ENCODE assay signal across 12 mouse cellular contexts in the genomic region with DNA sequence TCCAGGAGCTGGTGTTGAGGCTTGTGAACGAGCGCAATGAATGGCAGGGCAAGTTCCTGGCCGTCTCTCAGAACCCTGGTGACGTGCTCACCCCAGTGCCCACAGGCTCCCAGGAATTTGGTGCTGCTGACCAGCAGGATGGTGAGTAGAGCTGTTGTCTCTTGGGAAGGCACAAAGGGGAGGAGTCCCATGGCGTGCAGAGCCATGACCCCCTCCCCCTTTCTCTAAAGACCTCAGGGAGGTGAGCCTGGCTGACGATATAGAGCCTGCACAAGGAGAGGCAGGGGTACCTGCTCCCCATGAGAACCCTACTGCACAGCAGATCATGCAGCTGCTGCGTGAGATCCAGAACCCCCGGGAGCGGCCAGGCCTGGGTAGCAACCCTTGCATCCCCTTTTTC.
"Had no signal": no experiment of that assay in that cellular context is flagged by ENCODE, and none has a peak within 500 bp of the region (broad histone marks: within the 10 kb centered on the region; RNA-seq: fewer than 3 reads in every experiment).

No protein-coding gene starts in this region.

- H3K4me2 ChIP-seq: liver, embryonic 11.5 days; lung, embryonic 14.5 days; neural tube, embryonic 13.5 days had no signal

- DNase-seq: kidney, postnatal 10 days; kidney, postnatal 4 days; lung, embryonic 14.5 days; lung, postnatal 10 days; lung, postnatal 4 days; retina, postnatal 1 day; right cerebral cortex, postnatal 14 days; thymus, postnatal 36 days had no signal

- ATAC-seq: midbrain, embryonic 16.5 days had no signal

- H3K27ac ChIP-seq: midbrain, embryonic 10.5 days; neural tube, embryonic 13.5 days had no signal

- H3K9ac ChIP-seq: lung, embryonic 14.5 days; neural tube, embryonic 13.5 days had no signal

- H3K4me3 ChIP-seq: midbrain, embryonic 10.5 days; neural tube, embryonic 13.5 days had no signal

- H3K9me3 ChIP-seq: midbrain, embryonic 10.5 days; neural tube, embryonic 13.5 days had no signal
